Mouse (Mus musculus): ENCODE results near the gene Tcerg1l. TPM values are rescaled to one million over a fixed set of nuclear protein-coding genes. Genes with fewer than 3 reads are reported as not detected.

Gene Tcerg1l
- polyA plus RNA-seq, 1 experiment from 2014 or later: 0.05 TPM

DNA sequence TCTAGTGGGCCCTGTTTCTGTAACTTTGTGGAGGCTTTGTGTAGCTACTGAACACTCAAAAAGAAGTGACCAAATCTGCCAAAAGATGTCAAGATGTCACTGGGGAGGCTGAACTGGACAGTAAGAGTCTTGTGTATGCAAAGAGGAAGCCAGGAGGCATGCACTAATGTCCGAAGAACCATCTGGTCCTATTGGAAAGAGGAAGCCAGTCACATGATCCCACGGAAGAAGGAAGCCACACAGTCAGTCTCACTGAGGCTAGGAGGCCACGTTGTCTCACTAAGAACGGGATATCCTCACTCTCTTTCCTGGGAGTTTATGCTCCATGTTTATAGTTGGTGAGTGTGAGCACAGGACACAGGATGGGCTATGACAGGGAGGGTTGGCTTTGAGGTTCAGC is 227.1 kb downstream of the Tcerg1l start:
- ATAC-seq (ENCODE audit: low read depth): no peak

More for the DNA sequence above, 227.1 kb downstream of the Tcerg1l start:
- Histone ChIP-seq H3K9ac (no peak overlapping the region), H3K27me3 (no peaks in the 10 kb centered on the region), H3K27ac (no peak overlapping the region), H3K9me3 (replicated peaks) (no peaks in the 10 kb centered on the region), H3K4me2 (no peak overlapping the region), H3K4me1 (replicated peaks) (no peaks in the 10 kb centered on the region), H3K4me3 (replicated peaks) (no peak overlapping the region), H3K36me3 (no peaks in the 10 kb centered on the region)
- DNase-seq: no peak
- WGBS (ENCODE audit: insufficient replicate concordance): 39% methylated on average over 4 of the region's 4 CpGs
